Mouse (Mus musculus): Measurements from ENCODE around the gene Foxp1.

Foxp1 gene

DNA sequence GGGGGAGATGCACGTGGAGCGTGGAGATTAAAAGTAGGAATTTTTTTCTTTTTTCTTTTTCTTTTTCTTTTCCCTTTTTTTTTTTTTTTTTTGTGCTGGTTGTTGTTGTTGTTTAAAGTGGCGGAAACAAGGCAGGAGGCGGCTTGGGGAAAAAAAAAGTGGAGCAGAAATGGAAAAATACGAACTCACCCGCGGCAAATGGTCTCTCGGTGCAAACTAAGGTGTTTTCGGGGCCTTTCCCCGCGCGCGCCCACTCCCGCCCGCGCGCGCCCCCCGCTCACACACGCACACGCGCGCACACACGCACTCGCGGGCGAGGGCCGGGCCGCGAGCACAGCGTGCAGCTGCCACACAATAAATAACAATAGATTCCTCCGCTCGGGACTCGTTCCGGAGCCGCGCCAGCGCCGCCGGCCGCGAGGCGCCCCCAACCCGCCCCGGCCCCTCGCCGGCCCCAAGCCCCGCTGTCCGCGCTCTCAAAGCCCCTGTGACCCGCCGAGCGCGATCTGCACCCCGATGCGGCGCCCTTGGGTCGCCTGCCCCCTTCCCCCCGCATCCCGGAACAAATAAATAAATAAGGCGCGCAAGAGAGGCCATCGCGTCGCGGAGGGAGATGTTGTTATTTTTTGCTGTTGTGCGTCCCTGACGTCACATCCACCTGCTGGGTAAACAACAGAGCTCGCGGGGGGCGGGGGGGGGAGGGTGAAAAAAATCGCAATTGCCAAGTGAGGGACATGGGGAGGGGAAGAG lies at the start of gene Foxp1:
Foxp1 (minus strand) TSS at position 363 of the 750 bp plus-strand sequence.
- DNase-seq (ENCODE audit: extremely low spot score) = peak; percentile 89

- DNase-seq (ENCODE audit: extremely low spot score) = no peak
These were observed 49.5 kb upstream of the Foxp1 start for GRCm38 (mm10) chr6:99572071-99572470.

DNA sequence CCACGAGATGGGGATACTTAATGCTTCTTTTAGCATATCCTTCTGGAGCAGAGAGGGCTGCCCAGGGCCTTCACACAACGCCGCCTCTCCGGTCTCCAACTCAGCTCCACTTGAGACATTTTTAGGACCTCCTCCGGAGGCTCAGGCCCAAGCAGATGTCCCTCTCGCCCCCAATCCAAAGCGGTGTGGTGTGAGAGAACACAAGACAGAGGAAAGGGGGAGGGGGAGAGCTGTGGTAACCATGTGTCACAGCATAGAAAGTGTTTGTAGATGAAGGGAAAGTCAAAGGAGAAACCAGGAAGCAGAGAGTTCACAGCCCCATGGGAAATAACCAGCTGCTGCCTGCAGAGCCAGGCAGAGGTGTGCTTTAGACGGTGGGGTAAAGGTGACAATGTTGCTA lies 44.4 kb upstream of the Foxp1 start:
- DNase-seq (ENCODE audit: extremely low spot score) = no peak

GRCm38 (mm10) chr6:99564766-99565165 lies 42.2 kb upstream of the Foxp1 start:
- no peak for DNase-seq (ENCODE audit: extremely low spot score)

- no peak for DNase-seq (ENCODE audit: extremely low spot score)
These were observed 34.4 kb upstream of the Foxp1 start for GRCm38 (mm10) chr6:99556950-99557349.

GRCm38 (mm10) chr6:99552816-99553215 lies 30.3 kb upstream of the Foxp1 start:
- no peak for DNase-seq (ENCODE audit: extremely low spot score)

DNA sequence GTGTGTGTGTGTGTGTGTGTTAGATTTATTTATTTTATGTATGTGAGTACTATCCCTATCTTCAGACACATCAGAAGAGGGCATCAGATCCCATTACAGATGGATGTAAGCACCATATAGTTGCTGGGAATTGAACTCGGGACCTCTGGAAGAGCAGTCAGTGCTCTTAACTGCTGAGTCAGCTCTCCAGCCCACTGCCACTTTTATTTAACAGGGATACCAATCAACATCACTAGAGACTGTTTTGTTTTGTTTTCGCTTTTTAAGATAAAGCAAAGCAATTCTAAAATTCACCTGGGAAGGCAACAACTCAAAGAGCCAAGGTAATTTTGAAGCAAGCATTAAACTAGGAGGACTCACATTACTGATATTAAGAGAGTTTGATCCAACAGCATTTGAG lies 23.9 kb upstream of the Foxp1 start:
- DNase-seq (ENCODE audit: extremely low spot score) = no peak

DNA sequence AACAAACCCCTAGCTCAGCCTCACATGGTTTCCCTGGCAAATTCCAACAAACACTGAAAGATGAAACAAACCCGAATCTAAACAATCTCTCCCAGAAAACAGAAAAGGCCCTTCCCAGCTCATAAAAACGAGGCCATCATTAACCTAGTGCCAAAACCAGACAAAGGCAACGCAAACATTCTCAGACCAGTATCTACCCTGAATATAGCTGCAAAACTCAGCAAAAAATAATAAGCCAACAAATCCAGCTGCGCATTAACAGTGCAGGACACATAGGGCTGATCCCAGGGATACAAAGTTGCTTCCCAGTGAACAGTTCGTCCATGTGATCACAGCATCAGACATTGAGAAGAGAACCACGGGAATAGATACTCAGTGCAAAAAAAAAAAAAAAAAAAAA lies 22.9 kb upstream of the Foxp1 start:
- DNase-seq (ENCODE audit: extremely low spot score) = no peak

- no peak for DNase-seq (ENCODE audit: extremely low spot score)
These were observed 18.6 kb upstream of the Foxp1 start for GRCm38 (mm10) chr6:99541105-99541504.

GRCm38 (mm10) chr6:99540653-99541052 lies 18.1 kb upstream of the Foxp1 start:
- DNase-seq (ENCODE audit: extremely low spot score) = no peak

DNA sequence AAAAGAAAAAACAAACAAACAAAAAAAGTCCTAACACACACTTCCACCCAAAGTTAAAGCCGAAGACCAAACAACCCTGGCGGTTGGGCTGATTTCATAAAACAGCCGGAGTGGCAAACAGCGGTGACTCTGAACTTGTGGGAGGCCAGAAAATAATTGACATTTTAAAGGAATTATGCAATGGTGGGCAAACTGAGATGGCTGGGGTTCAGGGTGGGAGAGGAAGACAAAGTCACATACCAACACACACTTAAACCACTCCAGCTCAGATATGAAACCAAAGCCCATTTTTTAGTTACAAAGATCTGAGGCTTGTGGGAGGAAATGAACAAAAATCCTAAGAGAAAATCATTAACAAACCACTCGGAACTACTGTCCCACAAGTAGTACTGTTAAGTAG lies 17.6 kb upstream of the Foxp1 start:
- DNase-seq (ENCODE audit: extremely low spot score) = no peak

- DNase-seq (ENCODE audit: extremely low spot score) = no peak
These were observed 15.8 kb upstream of the Foxp1 start for GRCm38 (mm10) chr6:99538194-99538941.

GRCm38 (mm10) chr6:99534211-99534745 lies 11.8 kb upstream of the Foxp1 start:
- no peak for DNase-seq (ENCODE audit: extremely low spot score)

GRCm38 (mm10) chr6:99532458-99532857 lies 9.9 kb upstream of the Foxp1 start:
- no peak for DNase-seq (ENCODE audit: extremely low spot score)

DNA sequence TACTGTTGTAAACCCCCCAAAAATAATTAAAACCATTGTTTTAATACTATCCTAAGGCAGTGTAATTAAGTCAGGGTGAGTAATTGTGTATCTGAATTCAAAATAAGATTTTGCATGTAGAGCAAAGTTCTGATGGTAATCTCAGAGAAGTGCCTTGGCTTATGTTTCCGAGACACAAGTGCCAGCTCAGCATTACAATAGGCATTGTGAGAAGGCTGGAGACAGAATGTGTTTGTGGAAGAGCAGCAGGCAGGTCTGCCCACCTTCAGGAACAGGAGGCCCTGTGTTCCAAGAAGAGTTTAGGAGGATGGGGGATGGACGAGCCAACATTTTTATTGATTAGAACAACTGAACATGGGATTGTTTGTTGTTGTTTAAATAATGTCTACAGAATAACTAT lies 6.5 kb upstream of the Foxp1 start:
- no peak for DNase-seq (ENCODE audit: extremely low spot score)

DNA sequence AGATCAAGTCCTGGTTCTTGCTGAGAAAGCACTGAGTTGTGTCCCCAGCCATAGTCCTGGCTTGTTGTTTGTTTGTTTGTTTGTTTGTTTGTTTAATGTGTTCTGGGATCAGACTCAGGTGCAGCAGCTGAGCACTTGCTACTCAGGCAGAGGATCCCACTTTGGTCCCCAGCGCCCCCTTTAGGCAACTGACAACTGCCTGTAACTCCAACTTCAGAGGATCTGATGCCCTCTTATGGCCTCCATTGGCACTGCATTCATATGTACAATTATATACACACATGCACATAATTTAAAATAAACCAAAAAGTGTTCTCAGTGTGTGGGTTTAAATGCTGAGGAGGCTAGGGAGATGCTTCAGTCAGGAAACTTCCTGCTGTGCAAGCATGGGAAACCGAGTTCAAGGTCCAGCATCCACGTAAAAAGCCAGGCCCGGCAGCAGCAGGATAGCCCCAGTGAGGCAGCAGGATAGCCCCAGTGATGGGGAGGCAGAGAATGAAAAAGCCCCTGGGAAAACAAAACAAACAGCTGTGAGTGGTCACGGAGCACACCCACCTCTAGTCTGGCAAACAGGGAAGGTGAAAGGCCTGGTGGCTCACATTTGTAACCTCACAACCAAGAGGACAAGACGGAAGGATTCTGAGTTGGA lies 5.1 kb upstream of the Foxp1 start:
- no peak for DNase-seq (ENCODE audit: extremely low spot score)

GRCm38 (mm10) chr6:99525351-99525750 lies 2.8 kb upstream of the Foxp1 start:
- DNase-seq (ENCODE audit: extremely low spot score) = no peak

DNA sequence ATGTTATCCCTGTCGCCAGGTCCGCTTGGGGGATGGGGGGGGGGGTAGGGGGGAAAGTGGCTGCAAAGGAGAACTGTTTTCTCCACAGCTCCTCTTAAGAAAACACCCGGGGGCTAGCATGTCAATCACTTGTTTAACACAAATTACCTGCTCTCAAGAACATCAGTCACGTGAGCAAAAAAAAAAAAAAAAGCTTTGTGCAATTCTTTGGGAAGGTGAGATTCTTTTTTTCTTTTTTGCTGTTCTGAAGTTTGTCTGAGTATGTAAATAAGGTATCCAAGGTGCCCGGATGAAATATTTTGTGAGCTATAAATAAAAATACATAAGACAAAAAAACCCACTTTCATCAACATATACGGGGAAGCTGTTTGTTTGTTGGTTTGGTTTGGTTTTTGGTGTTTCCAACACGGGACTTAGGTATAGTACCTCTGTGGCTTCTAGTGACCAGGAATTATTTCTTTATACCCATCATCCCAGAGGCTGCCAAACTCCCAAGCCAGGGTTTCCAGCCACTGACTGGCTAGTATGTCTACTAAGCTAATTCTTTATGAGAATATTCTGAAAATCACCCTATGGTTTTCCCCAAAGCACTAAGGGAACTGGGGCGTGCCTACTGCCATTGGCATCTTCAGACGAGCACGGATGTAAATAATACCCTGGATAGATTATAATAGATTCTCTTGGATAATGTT lies 1.3 kb upstream of the Foxp1 start:
- no peak for DNase-seq (ENCODE audit: extremely low spot score)

- peak; percentile 89 for DNase-seq (ENCODE audit: extremely low spot score)
These were observed 650 bp upstream of the Foxp1 start for GRCm38 (mm10) chr6:99523109-99523632.

- DNase-seq (ENCODE audit: extremely low spot score) = peak; percentile 71
These were observed 721 bp downstream of the Foxp1 start for GRCm38 (mm10) chr6:99521641-99522358.

DNA sequence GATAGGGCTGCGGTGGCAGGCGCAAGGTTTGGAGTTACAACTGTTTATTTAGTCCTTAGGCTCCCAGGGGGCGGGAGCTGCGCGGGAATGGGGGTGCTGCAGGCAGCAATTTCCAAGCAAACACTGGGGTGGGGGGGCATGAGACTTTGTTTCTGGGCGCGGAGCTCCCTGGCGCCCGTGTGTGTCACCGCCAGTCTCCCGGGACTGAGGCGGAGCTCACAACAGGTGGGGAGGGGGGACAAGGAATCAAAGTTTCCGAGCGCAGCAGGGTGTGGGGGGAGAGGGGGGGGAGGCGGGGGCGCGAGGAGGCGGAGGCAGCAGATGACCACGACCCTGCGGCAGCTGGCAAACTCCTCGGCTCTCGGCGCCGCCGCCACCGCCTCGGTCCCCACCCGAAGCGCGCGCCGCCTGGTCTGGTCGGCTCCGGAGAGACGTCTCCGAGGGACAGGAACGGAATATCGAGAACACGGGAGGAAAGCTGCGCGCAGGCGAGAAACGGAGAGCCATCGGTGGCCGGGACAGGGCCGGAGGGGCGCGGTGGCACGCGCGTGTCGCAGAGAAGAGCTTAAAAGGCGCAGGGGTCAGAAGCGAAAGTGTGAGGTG lies 1.4 kb downstream of the Foxp1 start:
- DNase-seq (ENCODE audit: extremely low spot score) = peak; percentile 87

All from embryo, embryonic 9.5 days (tissue).